Comparison of ENCODE assay signal across 26 mouse cellular contexts in genomic region chr1:28563894-28564293, GRCm38 (mm10).
"Had no signal": no experiment of that assay in that cellular context is flagged by ENCODE, and none has a peak within 500 bp of the region (broad histone marks: within the 10 kb centered on the region; RNA-seq: fewer than 3 reads in every experiment).

No protein-coding gene starts in this region.

- H3K36me3 ChIP-seq: heart, embryonic 12.5 days; hindbrain, embryonic 10.5 days; hindbrain, embryonic 12.5 days; intestine, embryonic 15.5 days; kidney, embryonic 15.5 days; limb, embryonic 13.5 days; limb, embryonic 15.5 days; liver, embryonic 12.5 days had no signal

- H3K27me3 ChIP-seq: heart, embryonic 12.5 days; hindbrain, embryonic 12.5 days; intestine, embryonic 15.5 days; kidney, embryonic 15.5 days; limb, embryonic 13.5 days; limb, embryonic 15.5 days; liver, embryonic 12.5 days had no signal

- H3K27ac ChIP-seq: gastrocnemius, adult 2 months; heart, adult 2 months; hindbrain, embryonic 10.5 days; hindbrain, embryonic 12.5 days; hindbrain, embryonic 14.5 days; intestine, embryonic 15.5 days; kidney, embryonic 15.5 days; kidney, postnatal 0 days; limb, embryonic 13.5 days; limb, embryonic 15.5 days; liver, embryonic 12.5 days had no signal

- H3K4me1 ChIP-seq: intestine, embryonic 15.5 days; kidney, embryonic 15.5 days; limb, embryonic 13.5 days; limb, embryonic 15.5 days; liver, embryonic 12.5 days had no signal

- DNase-seq: gastrocnemius, adult 2 months; gastrocnemius, postnatal 10 days; gastrocnemius, postnatal 25 days; heart, adult 2 months; heart, postnatal 10 days; heart, postnatal 4 days; kidney, adult 18-20 months; kidney, adult 8-10 months; kidney, postnatal 14 days; kidney, postnatal 36 days; layer of hippocampus, adult 9-11 months; layer of hippocampus, postnatal 36 days; left cerebral cortex, postnatal 4 days had no signal

- ATAC-seq: hindbrain, embryonic 16.5 days; inflammation-experienced regulatory T-cells, adult 6 months; intestine, embryonic 15.5 days; intestine, postnatal 0 days; liver, embryonic 12.5 days had no signal

- H3K4me2 ChIP-seq: heart, embryonic 12.5 days; hindbrain, embryonic 12.5 days; hindbrain, embryonic 14.5 days; intestine, embryonic 15.5 days; kidney, embryonic 15.5 days; limb, embryonic 13.5 days; limb, embryonic 15.5 days; liver, embryonic 12.5 days had no signal

- H3K4me3 ChIP-seq: gastrocnemius, adult 2 months; heart, adult 2 months; heart, embryonic 12.5 days; hindbrain, embryonic 10.5 days; hindbrain, embryonic 12.5 days; intestine, embryonic 15.5 days; kidney, embryonic 15.5 days; limb, embryonic 13.5 days; limb, embryonic 15.5 days; liver, embryonic 12.5 days had no signal

- H3K9me3 ChIP-seq: heart, embryonic 12.5 days; hindbrain, embryonic 10.5 days; hindbrain, embryonic 12.5 days; intestine, embryonic 15.5 days; kidney, embryonic 15.5 days; limb, embryonic 13.5 days; limb, embryonic 15.5 days; liver, embryonic 12.5 days had no signal

- H3K9ac ChIP-seq: heart, embryonic 12.5 days; hindbrain, embryonic 12.5 days; hindbrain, embryonic 14.5 days; intestine, embryonic 15.5 days; kidney, embryonic 15.5 days; limb, embryonic 13.5 days; limb, embryonic 15.5 days; liver, embryonic 12.5 days had no signal
